Mouse (Mus musculus): ENCODE measurements at regions not wholly inside any gene's neighbourhood (a gene's known extent, or its start where the extent isn't known, plus 50 kb on each side); places are given as distances from the start of the nearest gene placed in this dataset.

DNA sequence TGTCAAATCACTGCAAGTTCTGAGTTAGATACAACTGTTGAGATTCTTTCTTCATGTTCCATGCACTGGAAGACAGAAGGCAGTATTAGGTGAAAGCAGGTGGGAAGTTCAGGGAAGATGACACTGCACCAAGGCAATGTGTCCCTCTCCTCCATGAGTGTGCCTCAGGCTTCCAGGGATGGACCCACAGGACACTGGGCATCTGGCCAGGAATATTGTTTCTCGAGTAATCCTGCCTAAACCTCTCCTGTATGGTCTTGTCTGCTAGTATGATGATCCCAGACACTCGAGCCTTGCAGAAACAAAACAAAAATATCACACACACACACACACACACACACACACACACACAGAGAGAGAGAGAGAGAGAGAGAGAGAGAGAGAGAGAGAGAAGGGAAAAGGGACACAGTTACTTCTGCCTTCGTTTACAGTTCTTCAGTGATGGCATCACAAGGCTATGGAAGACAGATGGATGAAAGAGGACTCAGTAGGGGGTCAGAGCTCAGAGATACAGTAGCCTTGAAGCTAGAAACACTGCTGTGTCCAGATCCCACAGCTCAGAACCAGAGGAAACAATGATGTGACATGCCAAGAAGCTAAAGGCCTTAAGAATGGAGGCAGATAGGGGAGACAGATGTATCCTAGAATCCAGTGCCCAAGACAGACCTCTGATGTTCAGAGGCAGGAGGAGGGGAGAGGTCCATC is 154.8 kb downstream of the Gm815 start:
- H3K9me3 ChIP-seq = no peaks in the 10 kb centered on the region
- 71% methylated on average over 3 of the region's 3 CpGs for WGBS
- DNase-seq (ENCODE audit: low spot score) = no peak
- H3K4me3 ChIP-seq = no peak overlapping the region
- no peaks in the 10 kb centered on the region for H3K36me3 ChIP-seq (replicated peaks)
- no peaks in the 10 kb centered on the region; the same call in 1 of the 2 replicates for H3K4me1 ChIP-seq
- H3K27ac ChIP-seq (replicated peaks) = no peak overlapping the region
- H3K27me3 ChIP-seq (replicated peaks; ENCODE audit: low read depth, poor library complexity, severe bottlenecking) = no peaks in the 10 kb centered on the region

DNA sequence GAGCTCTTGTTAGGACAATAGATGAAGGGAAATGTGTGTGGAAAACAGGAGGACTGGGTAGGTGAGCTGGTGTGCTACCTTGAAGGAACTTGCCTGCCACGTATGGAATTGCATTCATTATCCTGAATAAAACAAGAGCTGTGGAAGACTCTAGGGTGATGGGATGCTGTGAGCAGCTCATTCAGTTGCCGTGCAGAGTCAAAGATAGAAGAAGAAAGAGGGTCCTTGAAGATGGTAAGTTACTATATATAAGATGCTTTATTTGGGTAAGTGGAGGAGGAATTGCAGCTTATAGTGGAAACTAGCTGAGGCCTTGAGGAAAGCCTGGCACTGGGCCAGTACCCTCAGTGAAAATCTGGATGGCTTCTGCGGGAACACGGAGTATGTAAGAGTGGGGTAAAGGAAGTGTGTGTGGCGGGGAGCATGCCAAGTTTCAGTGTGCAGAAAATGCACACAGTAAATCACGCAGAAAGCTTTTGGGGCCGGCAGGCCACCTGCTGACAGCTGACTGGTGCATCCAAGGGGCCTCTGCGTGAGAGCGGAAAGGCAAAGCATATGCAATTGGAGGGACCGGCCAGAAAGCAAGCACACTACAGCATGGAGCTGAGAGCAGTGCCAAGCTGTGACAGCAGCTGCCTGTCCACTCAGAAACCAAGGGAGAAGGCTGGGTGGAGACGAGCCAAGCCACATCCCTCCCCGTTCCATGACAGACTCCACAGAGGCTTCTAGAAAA is 149.7 kb upstream of the Vldlr start:
- Histone ChIP-seq H3K9me3 (no peaks in the 10 kb centered on the region), H3K4me1 (peaks cover 6% of the 10 kb centered on the region; the same call in 1 of the 2 replicates), H3K4me3 (no peak overlapping the region), H3K36me3 (replicated peaks) (no peaks in the 10 kb centered on the region), H3K27me3 (replicated peaks; ENCODE audit: low read depth, poor library complexity, severe bottlenecking) (no peaks in the 10 kb centered on the region), H3K27ac (replicated peaks) (no peak overlapping the region)
- 83% methylated on average over 12 of the region's 12 CpGs for WGBS
- DNase-seq (ENCODE audit: low spot score) = no peak

DNA sequence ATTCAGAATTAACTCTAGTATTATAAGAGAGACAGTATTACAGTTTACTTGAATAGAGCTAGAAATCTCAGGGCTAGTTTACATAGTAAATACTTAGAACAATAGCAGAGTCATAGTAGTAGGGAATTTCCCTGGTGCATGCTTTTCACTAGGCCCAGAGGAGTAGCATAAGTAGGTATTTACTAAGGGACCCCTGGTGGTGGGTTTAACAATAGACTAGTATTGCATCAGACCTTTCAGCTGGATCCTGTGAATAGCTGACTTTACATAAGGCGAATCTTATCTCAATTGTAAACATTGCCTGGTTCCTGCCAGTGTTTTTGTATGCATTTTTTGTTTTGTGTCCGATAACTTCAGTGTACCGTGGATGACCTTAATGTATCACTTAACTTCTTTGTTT is 143.0 kb upstream of the Vldlr start:
- Histone ChIP-seq H3K36me3 (replicated peaks) (no peaks in the 10 kb centered on the region), H3K27me3 (replicated peaks; ENCODE audit: low read depth, poor library complexity, severe bottlenecking) (no peaks in the 10 kb centered on the region), H3K9me3 (no peaks in the 10 kb centered on the region), H3K27ac (replicated peaks) (no peak overlapping the region), H3K4me3 (no peak overlapping the region), H3K4me1 (0 out of 2 replicates have a peak, but pooled peaks cover under 1% of the 10 kb centered on the region)
- 82% methylated on average over 3 of the region's 3 CpGs for WGBS
- DNase-seq (ENCODE audit: low spot score) = no peak

DNA sequence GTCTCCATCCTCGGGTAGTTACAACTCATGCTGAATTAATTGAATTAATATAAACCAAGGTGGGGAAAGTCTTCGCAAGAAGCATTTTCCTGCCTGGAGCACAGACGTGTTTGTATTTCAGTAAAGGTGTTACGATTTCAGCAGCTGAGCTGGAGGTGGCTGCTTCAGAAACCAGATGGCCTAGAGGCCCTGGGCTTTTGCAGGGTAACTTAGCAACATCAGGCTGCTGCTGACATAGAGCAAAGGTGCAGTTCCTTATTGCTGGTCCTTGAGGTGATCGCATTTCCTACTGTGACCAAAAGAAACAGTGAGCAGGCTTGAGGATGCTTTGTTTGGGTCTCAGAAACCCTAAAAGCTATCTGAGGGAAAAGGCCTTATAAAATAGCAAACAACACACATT is 141.3 kb upstream of the Vldlr start:
- Histone ChIP-seq H3K4me1 (no peaks in the 10 kb centered on the region), H3K36me3 (replicated peaks) (no peaks in the 10 kb centered on the region), H3K27me3 (replicated peaks; ENCODE audit: low read depth, poor library complexity, severe bottlenecking) (no peaks in the 10 kb centered on the region), H3K27ac (replicated peaks) (no peak overlapping the region), H3K4me3 (no peak overlapping the region), H3K9me3 (no peaks in the 10 kb centered on the region)
- no peak for DNase-seq (ENCODE audit: low spot score)
- WGBS = 80% methylated on average over 5 of the region's 5 CpGs

DNA sequence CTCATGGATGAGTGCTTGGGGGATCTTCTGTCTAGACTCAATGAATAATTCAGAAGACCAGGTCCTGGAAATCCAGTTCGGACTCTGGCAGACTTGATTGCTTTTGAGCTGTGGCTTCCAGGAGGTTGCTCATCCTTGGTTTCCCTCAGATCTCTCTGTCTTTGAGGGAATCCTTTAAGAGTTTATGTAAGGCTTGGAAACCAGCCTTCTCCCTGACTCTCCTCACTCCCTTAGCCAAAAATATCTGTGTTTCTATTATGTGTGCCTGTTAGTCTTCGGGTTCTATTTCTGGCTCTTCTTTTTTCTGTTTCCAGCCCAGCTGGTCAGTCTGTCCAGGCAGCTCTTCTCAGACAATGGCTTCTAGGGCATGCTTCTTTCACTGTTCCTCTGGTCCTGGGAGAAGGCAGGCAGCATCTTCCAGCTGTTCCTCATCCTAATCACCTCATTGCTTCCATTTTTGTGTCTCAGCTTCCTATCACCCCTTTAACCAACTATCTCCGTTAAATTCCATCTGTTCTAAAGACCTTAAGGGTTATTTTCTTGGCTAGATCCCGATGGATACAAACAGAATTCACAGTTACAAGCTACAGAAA is 139.3 kb upstream of the Vldlr start:
- H3K4me3 ChIP-seq = no peak overlapping the region
- H3K9me3 ChIP-seq = no peaks in the 10 kb centered on the region
- DNase-seq (ENCODE audit: low spot score) = no peak
- no peak overlapping the region for H3K27ac ChIP-seq (replicated peaks)
- H3K4me1 ChIP-seq = no peaks in the 10 kb centered on the region
- H3K27me3 ChIP-seq (replicated peaks; ENCODE audit: low read depth, poor library complexity, severe bottlenecking) = no peaks in the 10 kb centered on the region
- no peaks in the 10 kb centered on the region for H3K36me3 ChIP-seq (replicated peaks)
- WGBS = 87% methylated on average over 4 of the region's 4 CpGs

DNA sequence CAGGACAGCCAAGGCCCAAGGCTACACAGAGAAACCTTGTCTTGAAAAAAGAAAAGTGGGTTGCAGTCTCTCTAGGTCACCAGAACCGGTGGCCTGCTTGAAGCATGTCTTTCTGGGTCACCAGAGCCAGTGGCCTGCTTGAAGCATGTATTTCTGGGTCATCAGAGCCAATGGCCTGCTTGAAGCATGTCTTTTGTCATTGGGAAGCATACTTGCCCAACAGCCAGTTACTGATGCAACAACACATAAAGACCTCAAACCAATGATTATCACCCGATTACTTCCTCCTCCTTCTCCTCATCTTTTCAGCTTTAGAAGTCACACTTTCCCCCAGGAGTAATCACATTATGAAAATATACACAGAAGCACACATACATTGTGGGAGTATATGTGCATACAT is 128.9 kb upstream of the Vldlr start:
- Histone ChIP-seq H3K4me3 (no peak overlapping the region), H3K36me3 (replicated peaks) (no peaks in the 10 kb centered on the region), H3K4me1 (no peaks in the 10 kb centered on the region), H3K27ac (replicated peaks) (no peak overlapping the region), H3K9me3 (no peaks in the 10 kb centered on the region), H3K27me3 (replicated peaks; ENCODE audit: low read depth, poor library complexity, severe bottlenecking) (no peaks in the 10 kb centered on the region)
- WGBS = 80% methylated on average over 2 of the region's 2 CpGs
- DNase-seq (ENCODE audit: low spot score) = no peak

DNA sequence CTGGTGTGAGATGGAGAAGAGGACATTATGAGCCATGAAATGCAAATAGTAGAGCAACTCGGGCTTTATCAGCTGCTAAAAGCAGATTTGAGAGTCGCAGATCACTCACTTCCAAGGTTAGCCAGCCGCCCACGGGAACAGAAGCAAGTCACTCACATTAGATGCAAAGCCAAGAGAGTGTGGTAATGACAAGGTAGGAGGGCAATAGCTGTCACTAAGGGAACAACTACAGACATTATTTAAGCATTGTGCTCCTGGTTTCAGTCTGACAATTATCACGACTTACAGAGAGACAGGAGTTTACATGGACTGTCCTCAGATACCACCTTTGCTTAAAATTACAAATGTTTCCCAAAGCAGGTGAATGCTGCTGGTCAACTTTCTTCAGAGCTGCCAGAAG is 128.5 kb upstream of the Vldlr start:
- H3K27me3 ChIP-seq (replicated peaks; ENCODE audit: low read depth, poor library complexity, severe bottlenecking) = no peaks in the 10 kb centered on the region
- no peaks in the 10 kb centered on the region for H3K9me3 ChIP-seq
- no peak for DNase-seq (ENCODE audit: low spot score)
- no peaks in the 10 kb centered on the region for H3K36me3 ChIP-seq (replicated peaks)
- H3K4me3 ChIP-seq = no peak overlapping the region
- no peaks in the 10 kb centered on the region for H3K4me1 ChIP-seq
- WGBS = 90% methylated on average over 5 of the region's 5 CpGs
- H3K27ac ChIP-seq (replicated peaks) = no peak overlapping the region

DNA sequence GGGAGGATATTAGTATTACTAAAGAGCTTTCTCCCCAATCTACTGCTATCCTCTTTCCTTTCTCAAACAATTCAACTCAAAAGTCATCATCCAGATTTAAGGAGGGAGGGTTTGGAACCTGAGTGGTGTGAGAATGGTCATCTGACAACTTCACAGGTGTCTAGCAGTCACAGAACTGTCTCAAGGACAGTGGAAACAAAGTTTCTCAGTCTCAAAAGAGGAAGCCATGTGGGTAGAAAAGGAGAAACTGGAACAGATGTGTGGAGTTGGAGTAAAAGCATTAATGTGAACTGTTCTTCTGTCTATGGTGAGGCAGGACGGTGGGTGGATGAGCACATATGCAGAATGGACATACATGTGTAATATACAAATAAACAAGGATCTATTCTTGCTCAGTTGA is 127.2 kb upstream of the Vldlr start:
- no peaks in the 10 kb centered on the region for H3K36me3 ChIP-seq (replicated peaks)
- H3K4me3 ChIP-seq = no peak overlapping the region
- no peaks in the 10 kb centered on the region for H3K4me1 ChIP-seq
- WGBS = 94% methylated on average over 1 of the region's 1 CpGs
- no peak overlapping the region for H3K27ac ChIP-seq (replicated peaks)
- H3K27me3 ChIP-seq (replicated peaks; ENCODE audit: low read depth, poor library complexity, severe bottlenecking) = no peaks in the 10 kb centered on the region
- no peaks in the 10 kb centered on the region for H3K9me3 ChIP-seq
- no peak for DNase-seq (ENCODE audit: low spot score)

DNA sequence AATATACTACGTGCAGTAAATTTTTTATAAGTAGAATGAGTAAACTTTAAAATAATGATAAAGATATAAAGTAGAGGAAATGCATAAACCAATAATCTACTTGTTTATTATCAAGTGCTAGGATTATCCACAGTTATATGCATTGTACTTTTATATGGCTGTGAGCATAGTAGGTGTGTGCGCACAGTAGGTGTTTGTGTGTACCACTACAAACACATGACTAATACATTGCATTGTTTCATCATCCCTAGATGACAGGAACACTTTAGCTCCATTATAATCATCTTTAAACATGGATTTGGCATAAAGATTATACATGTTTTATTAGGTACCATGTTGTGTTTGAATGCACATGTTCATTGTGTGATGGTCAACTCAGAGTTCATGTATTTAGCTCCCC is 124.7 kb upstream of the Vldlr start:
- no peak for DNase-seq (ENCODE audit: low spot score)
- H3K27ac ChIP-seq (replicated peaks) = no peak overlapping the region
- no peaks in the 10 kb centered on the region for H3K27me3 ChIP-seq (replicated peaks; ENCODE audit: low read depth, poor library complexity, severe bottlenecking)
- H3K4me3 ChIP-seq = no peak overlapping the region
- no peaks in the 10 kb centered on the region for H3K36me3 ChIP-seq (replicated peaks)
- H3K4me1 ChIP-seq = no peaks in the 10 kb centered on the region
- H3K9me3 ChIP-seq = no peaks in the 10 kb centered on the region
- WGBS = 95% methylated on average over 2 of the region's 2 CpGs

DNA sequence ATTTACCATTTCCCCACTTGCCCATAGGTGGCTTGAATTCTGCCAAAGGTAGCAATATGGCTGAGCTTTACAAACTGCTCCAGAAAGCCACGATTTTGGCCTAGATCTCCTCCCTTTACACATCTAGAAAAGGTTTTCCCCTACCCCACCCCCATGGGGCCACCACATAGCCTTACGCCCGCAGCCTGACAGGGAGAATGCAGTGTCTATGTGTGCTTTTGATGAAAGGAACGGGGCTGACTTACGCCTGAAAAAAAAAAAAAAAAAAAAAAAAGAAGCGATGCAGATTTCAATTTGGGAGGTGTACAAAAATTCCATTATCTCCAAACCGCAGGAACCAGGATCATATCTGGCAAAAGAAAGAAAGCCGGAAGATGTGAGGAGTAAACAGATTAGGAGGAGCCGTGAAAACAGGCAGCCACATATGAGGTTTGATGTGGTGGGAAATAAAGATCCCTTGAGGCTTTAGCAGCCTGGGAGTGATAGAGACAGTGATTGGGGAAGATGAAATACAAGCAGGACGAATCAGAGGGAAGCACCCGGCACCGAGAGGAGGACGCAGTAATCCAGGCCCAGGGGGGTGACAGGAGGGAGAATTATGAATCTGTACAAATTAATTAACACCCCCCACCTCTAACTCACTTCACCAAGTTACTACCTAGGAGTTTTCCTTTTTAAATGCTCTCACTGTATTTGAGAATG is 121.4 kb upstream of the Vldlr start:
- H3K4me1 ChIP-seq = no peaks in the 10 kb centered on the region
- DNase-seq (ENCODE audit: low spot score) = no peak
- H3K4me3 ChIP-seq = no peak overlapping the region
- WGBS = 84% methylated on average over 13 of the region's 13 CpGs
- no peaks in the 10 kb centered on the region for H3K36me3 ChIP-seq (replicated peaks)
- no peaks in the 10 kb centered on the region for H3K9me3 ChIP-seq
- H3K27ac ChIP-seq (replicated peaks) = no peak overlapping the region
- no peaks in the 10 kb centered on the region for H3K27me3 ChIP-seq (replicated peaks; ENCODE audit: low read depth, poor library complexity, severe bottlenecking)

DNA sequence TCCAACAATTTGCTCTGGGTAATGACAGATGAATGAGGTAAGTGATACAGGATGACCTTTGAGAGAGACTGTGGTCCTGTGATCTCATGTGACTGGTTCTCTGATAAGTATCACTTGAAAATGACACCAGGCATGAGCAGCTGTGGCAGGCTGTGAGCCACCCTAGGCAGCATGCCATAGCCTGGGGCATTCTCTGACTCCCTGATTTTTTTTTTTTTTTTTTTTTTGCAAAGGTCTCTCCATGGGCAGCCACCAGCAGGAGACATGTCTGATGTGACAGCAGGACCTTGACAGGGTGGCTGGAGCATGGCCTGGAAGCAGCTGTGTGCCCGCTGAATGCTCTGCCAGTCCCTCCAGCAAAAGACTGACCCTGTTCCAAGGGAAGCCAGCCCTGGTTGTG is 116.4 kb upstream of the Vldlr start:
- H3K27ac ChIP-seq (replicated peaks) = no peak overlapping the region
- no peaks in the 10 kb centered on the region for H3K36me3 ChIP-seq (replicated peaks)
- DNase-seq (ENCODE audit: low spot score) = no peak
- 93% methylated on average over 1 of the region's 1 CpGs for WGBS
- H3K9me3 ChIP-seq = no peaks in the 10 kb centered on the region
- H3K27me3 ChIP-seq (replicated peaks; ENCODE audit: low read depth, poor library complexity, severe bottlenecking) = no peaks in the 10 kb centered on the region
- no peak overlapping the region for H3K4me3 ChIP-seq
- H3K4me1 ChIP-seq = 0 out of 2 replicates have a peak, but pooled peaks cover 4% of the 10 kb centered on the region

DNA sequence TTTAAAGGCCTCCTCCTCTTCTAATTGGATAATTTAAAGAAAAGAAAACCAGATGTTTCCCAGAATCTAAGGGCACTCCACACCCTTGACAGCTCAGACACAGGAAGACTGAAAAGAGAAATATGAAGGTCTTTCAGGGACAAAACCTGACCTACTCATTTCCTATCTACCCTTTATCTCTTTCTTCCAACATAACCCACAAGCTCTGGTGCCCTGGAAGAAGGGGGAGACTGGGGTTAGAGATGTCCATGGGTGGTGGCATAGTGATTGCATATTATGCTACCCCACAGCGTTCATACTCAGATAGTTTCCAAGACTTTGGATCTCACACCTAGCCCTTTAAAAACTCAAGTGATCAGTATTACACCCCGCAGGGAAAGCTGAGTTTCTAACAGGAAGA is 105.8 kb upstream of the Vldlr start:
- Histone ChIP-seq H3K27me3 (replicated peaks; ENCODE audit: low read depth, poor library complexity, severe bottlenecking) (no peaks in the 10 kb centered on the region), H3K36me3 (replicated peaks) (no peaks in the 10 kb centered on the region), H3K27ac (replicated peaks) (no peak overlapping the region), H3K4me1 (peaks cover 7% of the 10 kb centered on the region; the same call in 1 of the 2 replicates), H3K9me3 (no peaks in the 10 kb centered on the region), H3K4me3 (no peak overlapping the region)
- WGBS = 82% methylated on average over 2 of the region's 2 CpGs
- DNase-seq (ENCODE audit: low spot score) = no peak
